18 mouse cellular contexts compared by ENCODE assay signal in the genomic region with DNA sequence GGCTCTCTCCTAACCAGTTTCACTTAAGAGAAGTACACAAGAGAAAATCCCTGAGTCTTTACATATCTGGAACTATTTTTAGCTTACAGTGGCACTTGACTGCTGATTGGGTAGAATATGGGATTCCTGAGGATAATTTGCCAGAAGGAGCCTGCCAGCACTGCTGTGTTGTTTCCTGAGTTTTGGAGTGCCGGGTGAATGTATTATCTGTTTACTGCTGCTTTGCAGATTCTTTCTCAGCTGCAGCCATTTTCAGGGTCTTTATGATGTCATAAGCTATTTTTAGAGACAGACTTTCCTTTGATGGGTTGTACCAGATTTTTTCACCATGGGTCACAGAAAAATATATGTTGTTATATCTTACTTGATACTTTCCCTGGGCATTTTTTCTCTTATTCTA.
DNase-seq lines count a peak whose midpoint lies in the region; ATAC-seq lines count a peak whose summit lies in the region.
"Had no signal": no experiment of that assay in that cellular context is flagged by ENCODE, and none has a peak within 500 bp of the region (broad histone marks: within the 10 kb centered on the region; RNA-seq: fewer than 3 reads in every experiment).

No protein-coding gene starts in this region.

- peak; percentile 37 for DNase-seq in forebrain, embryonic 14.5 days (ENCODE audit: low spot score)
- DNase-seq in midbrain, embryonic 14.5 days: peak; percentile 10
- peak; percentile 27 for DNase-seq in heart, postnatal 4 days
- no peak for DNase-seq in limb, embryonic 10.5 days (ENCODE audit: low spot score)
- DNase-seq: cerebellum, adult 11-12 months; cerebellum, postnatal 36 days; right cerebral cortex, postnatal 4 days had no signal

- no peaks in the 10 kb centered on the region for H3K9me3 ChIP-seq in forebrain, embryonic 14.5 days (replicated peaks; ENCODE audit: control insufficient read depth, low read length)
- no peaks in the 10 kb centered on the region for H3K9me3 ChIP-seq in forebrain, embryonic 12.5 days
- H3K9me3 ChIP-seq in midbrain, embryonic 14.5 days (ENCODE audit: control insufficient read depth, low read length): no peaks in the 10 kb centered on the region
- no peaks in the 10 kb centered on the region for H3K9me3 ChIP-seq in midbrain, embryonic 13.5 days
- H3K9me3 ChIP-seq in heart, embryonic 11.5 days (replicated peaks; ENCODE audit: control insufficient read depth, low read length): no peaks in the 10 kb centered on the region
- no peaks in the 10 kb centered on the region for H3K9me3 ChIP-seq in limb, embryonic 10.5 days (replicated peaks)
- H3K9me3 ChIP-seq in intestine, embryonic 16.5 days (ENCODE audit: control insufficient read depth, low read length): no peaks in the 10 kb centered on the region
- H3K9me3 ChIP-seq: embryonic facial prominence, embryonic 13.5 days; hindbrain, embryonic 15.5 days; limb, embryonic 12.5 days; liver, embryonic 15.5 days; megakaryocyte, embryonic 14.5 days had no signal

- H3K4me2 ChIP-seq in forebrain, embryonic 14.5 days (ENCODE audit: low read length): no peak overlapping the region
- H3K4me2 ChIP-seq in forebrain, embryonic 12.5 days: no peak overlapping the region
- H3K4me2 ChIP-seq in midbrain, embryonic 14.5 days (ENCODE audit: low read length): no peak overlapping the region
- H3K4me2 ChIP-seq in midbrain, embryonic 13.5 days (replicated peaks): no peak overlapping the region
- no peak overlapping the region for H3K4me2 ChIP-seq in heart, embryonic 11.5 days
- no peak overlapping the region for H3K4me2 ChIP-seq in intestine, embryonic 16.5 days (ENCODE audit: low read depth, low read length)
- H3K4me2 ChIP-seq: embryonic facial prominence, embryonic 13.5 days; hindbrain, embryonic 15.5 days; limb, embryonic 12.5 days; liver, embryonic 15.5 days had no signal

- ATAC-seq in forebrain, embryonic 14.5 days: no peak
- no peak for ATAC-seq in forebrain, embryonic 12.5 days (ENCODE audit: low FRiP score)
- no peak for ATAC-seq in midbrain, embryonic 14.5 days (ENCODE audit: low FRiP score, low TSS enrichment)
- no peak for ATAC-seq in midbrain, embryonic 13.5 days
- ATAC-seq in heart, embryonic 11.5 days (replicated peaks; ENCODE audit: insufficient number of reproducible peaks, low FRiP score, low TSS enrichment): no peak
- no peak for ATAC-seq in intestine, embryonic 16.5 days

- no peaks in the 10 kb centered on the region for H3K36me3 ChIP-seq in forebrain, embryonic 14.5 days (ENCODE audit: control insufficient read depth, insufficient read depth, low read length)
- H3K36me3 ChIP-seq in forebrain, embryonic 12.5 days (replicated peaks): no peaks in the 10 kb centered on the region
- no peaks in the 10 kb centered on the region for H3K36me3 ChIP-seq in midbrain, embryonic 14.5 days (ENCODE audit: control insufficient read depth, insufficient read depth, low read length)
- no peaks in the 10 kb centered on the region for H3K36me3 ChIP-seq in midbrain, embryonic 13.5 days
- H3K36me3 ChIP-seq in heart, embryonic 11.5 days (ENCODE audit: control insufficient read depth, insufficient read depth, low read length): no peaks in the 10 kb centered on the region
- H3K36me3 ChIP-seq in limb, embryonic 10.5 days: no peaks in the 10 kb centered on the region
- H3K36me3 ChIP-seq in intestine, embryonic 16.5 days (ENCODE audit: control insufficient read depth, insufficient read depth, low read length): no peaks in the 10 kb centered on the region
- H3K36me3 ChIP-seq: embryonic facial prominence, embryonic 13.5 days; hindbrain, embryonic 15.5 days; limb, embryonic 12.5 days; liver, embryonic 15.5 days had no signal

- H3K27me3 ChIP-seq in forebrain, embryonic 14.5 days (replicated peaks; ENCODE audit: control insufficient read depth, insufficient read depth, low read length): no peaks in the 10 kb centered on the region
- H3K27me3 ChIP-seq in forebrain, embryonic 12.5 days: no peaks in the 10 kb centered on the region
- no peaks in the 10 kb centered on the region for H3K27me3 ChIP-seq in midbrain, embryonic 14.5 days (ENCODE audit: control insufficient read depth, insufficient read depth, low read length)
- no peaks in the 10 kb centered on the region for H3K27me3 ChIP-seq in midbrain, embryonic 13.5 days
- no peaks in the 10 kb centered on the region for H3K27me3 ChIP-seq in heart, embryonic 11.5 days (ENCODE audit: control insufficient read depth, insufficient read depth, low read length)
- no peaks in the 10 kb centered on the region for H3K27me3 ChIP-seq in limb, embryonic 10.5 days (ENCODE audit: low read depth, poor library complexity, severe bottlenecking)
- H3K27me3 ChIP-seq in intestine, embryonic 16.5 days (replicated peaks; ENCODE audit: control insufficient read depth, insufficient read depth, low read length): no peaks in the 10 kb centered on the region
- H3K27me3 ChIP-seq: embryonic facial prominence, embryonic 13.5 days; hindbrain, embryonic 15.5 days; limb, embryonic 12.5 days; liver, embryonic 15.5 days; megakaryocyte, embryonic 14.5 days had no signal

- H3K4me3 ChIP-seq in forebrain, embryonic 14.5 days (ENCODE audit: low read depth, low read length): no peak overlapping the region
- no peak overlapping the region for H3K4me3 ChIP-seq in forebrain, embryonic 12.5 days (replicated peaks)
- H3K4me3 ChIP-seq in midbrain, embryonic 14.5 days (replicated peaks; ENCODE audit: low read depth, low read length): no peak overlapping the region
- no peak overlapping the region for H3K4me3 ChIP-seq in midbrain, embryonic 13.5 days (replicated peaks)
- H3K4me3 ChIP-seq in heart, embryonic 11.5 days (ENCODE audit: low read depth, low read length): no peak overlapping the region
- no peak overlapping the region for H3K4me3 ChIP-seq in limb, embryonic 10.5 days
- no peak overlapping the region for H3K4me3 ChIP-seq in intestine, embryonic 16.5 days (ENCODE audit: low read length)
- H3K4me3 ChIP-seq: embryonic facial prominence, embryonic 13.5 days; hindbrain, embryonic 15.5 days; layer of hippocampus, adult 2 months; left cerebral cortex, adult 2 months; limb, embryonic 12.5 days; liver, embryonic 15.5 days; megakaryocyte, embryonic 14.5 days had no signal

- H3K9ac ChIP-seq in forebrain, embryonic 14.5 days (ENCODE audit: low read length): no peak overlapping the region
- H3K9ac ChIP-seq in forebrain, embryonic 12.5 days: no peak overlapping the region
- H3K9ac ChIP-seq in midbrain, embryonic 14.5 days (replicated peaks; ENCODE audit: low read length): no peak overlapping the region
- no peak overlapping the region for H3K9ac ChIP-seq in midbrain, embryonic 13.5 days (replicated peaks)
- H3K9ac ChIP-seq in heart, embryonic 11.5 days (ENCODE audit: low read depth, low read length): no peak overlapping the region
- H3K9ac ChIP-seq in intestine, embryonic 16.5 days (ENCODE audit: low read depth, low read length): no peak overlapping the region
- H3K9ac ChIP-seq: embryonic facial prominence, embryonic 13.5 days; hindbrain, embryonic 15.5 days; limb, embryonic 12.5 days; liver, embryonic 15.5 days had no signal

- no peaks in the 10 kb centered on the region for H3K4me1 ChIP-seq in forebrain, embryonic 14.5 days (ENCODE audit: control insufficient read depth, insufficient read depth, low read length)
- H3K4me1 ChIP-seq in forebrain, embryonic 12.5 days: no peaks in the 10 kb centered on the region
- H3K4me1 ChIP-seq in midbrain, embryonic 14.5 days (ENCODE audit: control insufficient read depth, insufficient read depth, low read length): no peaks in the 10 kb centered on the region
- no peaks in the 10 kb centered on the region for H3K4me1 ChIP-seq in midbrain, embryonic 13.5 days (replicated peaks)
- no peaks in the 10 kb centered on the region for H3K4me1 ChIP-seq in heart, embryonic 11.5 days (ENCODE audit: control insufficient read depth, insufficient read depth, low read length)
- 0 out of 2 replicates have a peak, but pooled peaks cover 6% of the 10 kb centered on the region for H3K4me1 ChIP-seq in limb, embryonic 10.5 days
- H3K4me1 ChIP-seq in intestine, embryonic 16.5 days (ENCODE audit: control insufficient read depth, insufficient read depth, low read length): no peaks in the 10 kb centered on the region
- H3K4me1 ChIP-seq: hindbrain, embryonic 15.5 days; limb, embryonic 12.5 days; liver, embryonic 15.5 days; megakaryocyte, embryonic 14.5 days had no signal

- WGBS in forebrain, embryonic 14.5 days: 39% methylated on average over 1 of the region's 1 CpGs
- WGBS in forebrain, embryonic 12.5 days: 61% methylated on average over 1 of the region's 1 CpGs
- WGBS in midbrain, embryonic 14.5 days: 83% methylated on average over 1 of the region's 1 CpGs
- 84% methylated on average over 1 of the region's 1 CpGs for WGBS in midbrain, embryonic 13.5 days
- WGBS in heart, embryonic 11.5 days (ENCODE audit: insufficient replicate concordance): 11% methylated on average over 1 of the region's 1 CpGs
- 73% methylated on average over 1 of the region's 1 CpGs for WGBS in limb, embryonic 10.5 days
- whole genome bisulfite sequencing in intestine, embryonic 16.5 days: 29% methylated on average over 1 of the region's 1 CpGs

- no peak overlapping the region for H3K27ac ChIP-seq in forebrain, embryonic 14.5 days (ENCODE audit: low read depth, low read length)
- H3K27ac ChIP-seq in forebrain, embryonic 12.5 days: no peak overlapping the region
- no peak overlapping the region for H3K27ac ChIP-seq in midbrain, embryonic 14.5 days (replicated peaks; ENCODE audit: low read depth, low read length)
- no peak overlapping the region for H3K27ac ChIP-seq in midbrain, embryonic 13.5 days
- H3K27ac ChIP-seq in heart, embryonic 11.5 days (ENCODE audit: low read depth, low read length): peak overlapping the region; percentile 57
- H3K27ac ChIP-seq in limb, embryonic 10.5 days: no peak overlapping the region
- H3K27ac ChIP-seq in intestine, embryonic 16.5 days (ENCODE audit: low read length): no peak overlapping the region
- H3K27ac ChIP-seq: embryonic facial prominence, embryonic 13.5 days; hindbrain, embryonic 15.5 days; layer of hippocampus, adult 2 months; left cerebral cortex, adult 2 months; limb, embryonic 12.5 days; liver, embryonic 15.5 days had no signal
